Mouse (Mus musculus) thymus, postnatal 36 days (tissue): ENCODE results near the gene Ctdspl2.
A peak's percentile ranks its signal among the peaks of the same experiment; 100 is the strongest.
"Not testable (repeated sequence)": the region's sequence is repeated elsewhere in the genome, so short reads cannot be mapped to it uniquely, and the experiment has no call there.

Experiments used
- DNase-seq, 2 experiments: peaks; one replicate each; pipeline ENCODE4 v3.0.0; 2022; ENCODE audit warnings: mixed read lengths in 2 of 2

The Ctdspl2 gene

GRCm38 (mm10) chr2:121955765-121956223 is at the start of gene Ctdspl2, which contains the start of gene Mageb3:
Gene Ctdspl2 (plus strand): TSS chr2:121956001.
Gene Mageb3 (minus strand): TSS chr2:121956092.
- DNase-seq: peak; percentile 98

GRCm38 (mm10) chr2:121909975-121910374 is 45.8 kb upstream of the Ctdspl2 start:
- DNase-seq: no peak

DNA sequence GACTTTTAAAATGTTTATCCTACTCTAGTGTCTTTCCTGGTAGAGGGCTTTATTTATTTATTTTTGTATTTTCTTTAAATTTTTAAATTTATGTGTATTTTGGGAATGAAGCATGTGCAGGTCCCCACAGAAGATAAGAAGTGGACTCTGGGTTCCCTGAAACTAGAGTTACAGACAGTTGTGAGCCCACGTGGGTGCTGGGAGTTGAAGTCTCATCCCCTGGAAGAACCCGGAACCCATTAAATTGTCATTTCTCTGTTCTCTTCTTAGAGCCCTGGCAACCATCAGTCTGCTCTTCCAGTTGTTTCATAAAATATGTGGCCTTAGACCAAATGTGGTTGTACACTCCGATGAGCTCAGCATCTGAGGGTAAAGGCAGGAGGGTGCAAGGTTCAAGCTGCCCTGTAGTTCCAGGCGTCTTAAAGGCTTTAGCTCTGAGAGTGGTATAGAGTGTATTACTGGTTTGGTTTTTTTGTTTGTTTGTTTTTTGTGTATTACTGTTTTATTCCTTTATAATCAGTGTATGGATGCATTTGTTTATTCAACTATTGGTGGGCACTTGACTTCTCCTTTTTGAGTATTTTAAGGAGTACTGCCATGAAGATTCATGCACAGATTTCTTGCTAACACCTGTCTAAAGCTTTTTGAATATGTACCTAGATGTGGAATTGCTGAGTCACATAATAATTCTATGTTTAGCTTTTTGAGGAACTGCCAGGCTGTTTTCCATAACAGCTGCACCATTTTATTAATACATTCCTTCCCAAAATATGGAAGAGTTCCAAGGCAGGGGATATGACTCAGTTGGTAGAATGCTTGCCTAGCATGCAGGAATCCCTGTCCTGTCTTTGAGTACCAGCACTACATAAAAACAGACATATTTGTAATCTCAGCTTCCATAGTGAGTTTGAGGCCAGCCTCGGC is 39.5 kb upstream of the Ctdspl2 start:
- no peak for DNase-seq

GRCm38 (mm10) chr2:121937624-121938023 is 18.2 kb upstream of the Ctdspl2 start:
- DNase-seq: not testable (repeated sequence)

- no peak for DNase-seq
These were observed 12.4 kb upstream of the Ctdspl2 start for GRCm38 (mm10) chr2:121943364-121943763.

DNA sequence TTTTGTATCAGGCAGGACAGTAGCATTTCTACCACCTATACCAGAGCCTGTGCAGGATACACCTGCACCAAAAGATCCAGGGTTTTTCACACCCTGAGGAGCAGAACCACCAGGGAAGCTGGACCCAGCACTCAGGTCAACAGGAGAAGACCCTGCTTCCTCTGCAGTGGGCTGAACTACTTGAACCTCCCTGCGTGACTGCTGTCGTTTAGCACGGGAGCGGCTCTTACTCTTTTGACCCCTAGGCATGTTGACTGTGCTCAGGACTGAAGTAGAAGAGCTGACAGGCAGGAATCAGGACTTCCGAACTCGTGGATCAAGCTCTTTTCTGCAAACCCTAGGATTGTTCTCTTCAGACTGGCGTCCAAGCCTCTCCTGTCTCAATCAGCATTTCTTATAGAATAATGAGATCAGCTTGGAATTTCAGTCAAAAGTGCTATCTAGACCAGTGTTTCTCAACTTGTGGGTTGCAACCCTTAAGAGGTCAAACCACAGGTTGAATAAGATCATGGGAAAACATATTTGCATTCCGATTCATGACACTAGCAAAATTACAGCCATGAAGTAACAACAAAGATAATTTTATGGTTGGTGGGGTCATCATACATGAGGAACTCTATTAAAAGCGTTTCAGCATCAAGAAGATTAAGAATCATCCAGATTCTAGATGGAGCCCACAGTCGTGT is 687 bp upstream of the Ctdspl2 start:
- DNase-seq: peak; percentile 5 to 11

DNA sequence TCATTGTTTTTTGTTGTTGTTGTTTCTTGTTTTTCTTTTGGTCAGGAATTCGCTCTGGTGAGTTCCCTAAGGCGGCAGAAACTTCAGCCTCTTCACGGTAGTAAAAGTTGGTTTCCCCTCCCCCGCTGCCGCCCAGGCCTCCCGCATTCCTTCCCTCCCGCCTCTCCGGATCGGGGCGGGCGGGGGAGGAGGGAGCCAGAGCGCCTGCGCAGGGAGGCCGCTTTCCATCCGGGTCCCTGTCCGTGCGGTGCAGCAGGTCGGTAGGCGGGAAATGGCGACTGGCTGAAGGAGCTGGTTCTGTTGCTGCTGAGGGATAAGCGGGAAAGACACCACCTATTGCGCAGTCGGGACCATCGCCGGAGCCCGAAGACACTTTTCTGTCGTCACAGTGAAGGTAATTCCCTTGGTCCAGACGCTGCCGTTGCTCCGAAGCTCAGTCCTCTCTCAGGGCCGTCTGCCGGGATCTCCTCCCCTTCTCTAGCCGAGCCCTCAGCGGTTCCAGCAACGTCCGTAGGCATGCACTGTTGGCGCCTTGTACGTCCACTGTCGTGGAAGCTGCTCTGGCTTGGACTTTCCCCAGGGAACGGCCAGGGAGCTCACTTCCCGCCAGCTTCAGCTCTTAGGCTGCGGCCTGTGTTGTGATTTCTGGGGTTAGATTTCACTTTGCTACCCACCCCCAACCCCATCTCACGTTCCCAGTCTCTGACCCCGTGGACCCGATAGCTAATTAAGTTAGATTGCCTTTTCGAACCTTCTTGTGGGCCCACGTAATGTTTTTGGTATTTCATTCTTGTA is 620 bp downstream of the Ctdspl2 start:
- peak; percentile 94 for DNase-seq

- DNase-seq: no peak
These were observed 1.5 kb downstream of the Ctdspl2 start for GRCm38 (mm10) chr2:121957216-121957792.

DNA sequence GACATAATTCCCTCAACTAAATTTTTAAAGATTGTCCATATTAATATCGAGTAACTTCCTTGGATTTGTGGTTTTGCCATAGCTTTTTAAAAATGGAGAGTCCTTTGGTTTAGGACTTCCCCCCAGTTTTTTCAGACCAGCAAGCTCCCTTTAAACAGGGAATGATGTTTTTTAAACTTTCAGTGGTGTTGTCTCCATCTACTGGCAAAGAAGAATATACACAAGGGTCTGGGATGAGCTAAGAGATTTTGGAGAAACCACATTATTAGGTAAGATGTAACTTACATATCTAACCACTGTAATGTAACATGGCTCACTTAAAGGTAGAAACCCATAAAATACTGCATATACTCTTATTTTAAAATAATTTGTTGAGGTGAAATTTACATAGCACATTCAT is 39.9 kb downstream of the Ctdspl2 start:
- DNase-seq: no peak

GRCm38 (mm10) chr2:122008832-122009231 is 53.0 kb downstream of the Ctdspl2 start:
- DNase-seq: no peak

DNA sequence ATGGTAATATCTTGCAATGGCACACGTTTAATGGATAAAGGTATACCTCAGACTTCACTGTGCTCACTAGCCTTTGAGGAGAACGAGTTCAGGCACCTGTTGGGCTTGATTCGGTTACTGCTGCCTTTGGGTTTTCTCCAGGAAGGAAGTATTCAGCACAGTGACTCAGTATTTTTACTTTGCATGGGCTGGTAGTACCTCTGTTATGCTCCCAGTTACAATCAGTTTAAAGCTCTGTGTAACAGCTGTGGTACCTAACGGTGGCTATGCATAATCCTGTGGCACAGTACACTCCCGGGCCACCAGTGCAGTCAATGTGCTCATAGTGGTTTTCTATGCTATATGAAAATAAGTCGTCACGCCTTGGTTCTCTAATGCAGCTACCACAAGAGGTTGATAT is 55.6 kb downstream of the Ctdspl2 start:
- no peak for DNase-seq

- DNase-seq: no peak
These were observed 62.9 kb downstream of the Ctdspl2 start for GRCm38 (mm10) chr2:122018705-122019104.

GRCm38 (mm10) chr2:122022284-122022683 is 66.5 kb downstream of the Ctdspl2 start:
- no peak for DNase-seq

GRCm38 (mm10) chr2:122027091-122027490 is 71.3 kb downstream of the Ctdspl2 start:
- peak in 1 of 2 experiments; percentile 14 for DNase-seq

GRCm38 (mm10) chr2:122027862-122028755 is 72.3 kb downstream of the Ctdspl2 start, which contains the start of gene Eif3j1:
Gene Eif3j1 (plus strand): TSS chr2:122028546.
- DNase-seq: peak; percentile 88 to 93

- no peak for DNase-seq
These were observed 73.2 kb downstream of the Ctdspl2 start for GRCm38 (mm10) chr2:122028756-122029700.

DNA sequence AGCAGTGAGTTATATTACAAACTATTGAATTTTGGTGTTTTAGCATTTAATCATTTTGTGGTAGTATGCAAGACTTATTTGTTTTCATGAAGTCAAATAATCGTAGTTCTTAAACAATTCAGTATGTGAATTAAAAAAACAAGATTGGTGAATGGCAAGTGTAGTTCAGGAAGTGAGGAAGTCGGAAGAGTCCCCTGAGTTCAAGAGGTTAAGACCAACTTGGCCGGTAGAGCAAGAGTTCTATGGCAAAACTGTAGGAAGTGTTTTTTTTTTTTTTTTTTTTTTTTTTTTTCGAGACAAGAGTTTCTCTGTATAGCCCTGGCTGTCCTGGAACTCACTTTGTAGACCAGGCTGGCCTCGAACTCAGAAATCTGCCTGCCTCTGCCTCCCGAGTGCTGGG is 76.2 kb downstream of the Ctdspl2 start:
- DNase-seq: no peak

- DNase-seq: no peak
These were observed 80.3 kb downstream of the Ctdspl2 start for GRCm38 (mm10) chr2:122036064-122036463.

- no peak for DNase-seq
These were observed 88.1 kb downstream of the Ctdspl2 start for GRCm38 (mm10) chr2:122043926-122044325.
